Mouse (Mus musculus): ENCODE results near the gene Bub1.

Gene Bub1

GRCm38 (mm10) chr2:127831401-127832102 is at the start of gene Bub1:
Bub1 (minus strand) TSS chr2:127831865.
- DNase-seq (ENCODE audit: low spot score), result peak; percentile 87

GRCm38 (mm10) chr2:127881063-127881462 is 49.4 kb upstream of the Bub1 start:
- no peak for DNase-seq (ENCODE audit: low spot score)

DNA sequence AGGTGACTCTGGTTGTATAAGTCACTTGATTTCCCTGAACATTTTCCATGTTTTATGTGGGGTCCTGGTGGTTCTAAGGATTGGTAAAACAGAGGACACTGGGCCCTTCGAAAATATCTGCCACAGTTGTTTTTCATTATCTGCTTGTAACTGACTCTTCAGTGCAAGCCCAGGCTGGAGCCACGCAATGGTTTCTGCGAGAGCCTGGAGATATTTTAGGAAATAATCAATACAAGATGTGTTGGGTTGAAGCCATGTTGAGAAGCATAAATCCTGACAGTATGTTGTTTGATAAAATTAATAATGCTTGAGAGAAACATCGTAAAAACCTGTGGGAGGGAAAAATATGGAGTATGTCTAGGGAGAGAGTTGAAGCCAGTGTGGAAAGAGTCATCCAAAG is 32.7 kb upstream of the Bub1 start:
- no peak for DNase-seq (ENCODE audit: low spot score)

GRCm38 (mm10) chr2:127854332-127854991 is 22.8 kb upstream of the Bub1 start:
- peak; percentile 14 for DNase-seq (ENCODE audit: low spot score)

- DNase-seq (ENCODE audit: low spot score), result no peak
Measured at GRCm38 (mm10) chr2:127850371-127850770, 18.7 kb upstream of the Bub1 start.

DNA sequence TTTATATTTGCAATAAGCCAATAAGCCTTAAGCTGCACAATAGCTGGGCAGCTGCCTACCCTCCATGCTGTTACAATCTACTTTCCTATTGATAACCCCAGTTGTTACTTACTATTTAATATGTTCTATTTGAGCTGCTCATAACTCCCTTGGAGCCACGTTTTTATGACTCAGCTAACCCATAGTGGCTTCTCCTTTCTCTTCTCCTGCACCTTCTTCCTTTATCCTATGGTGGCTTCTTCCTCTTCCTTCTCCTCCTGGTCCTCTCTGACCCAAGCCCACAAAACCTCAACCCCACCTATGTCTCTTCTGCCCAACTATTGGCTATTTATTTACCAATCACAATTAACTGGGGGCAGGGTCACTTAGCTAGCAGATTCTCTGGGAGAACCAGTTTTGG is 14.9 kb upstream of the Bub1 start:
- DNase-seq (ENCODE audit: low spot score), result no peak

DNA sequence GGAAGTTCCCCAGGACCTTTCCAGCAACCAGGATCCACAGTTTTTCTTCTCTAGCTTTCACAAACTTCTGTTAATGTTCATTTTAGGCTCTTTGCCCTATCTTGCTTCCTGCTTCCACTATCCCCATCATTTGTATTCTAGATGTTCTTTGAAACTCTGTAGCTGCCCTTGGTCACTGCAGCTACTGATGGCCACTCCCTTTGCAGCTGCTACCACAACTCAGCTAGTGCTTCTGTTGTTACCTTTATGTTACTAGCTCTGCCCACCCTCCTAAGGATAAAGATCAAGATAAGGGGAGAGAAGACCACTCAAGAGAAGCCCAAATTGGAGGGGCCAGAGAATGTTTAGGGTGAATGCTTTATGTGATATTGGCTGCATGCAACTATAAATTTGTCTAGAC is 14.3 kb upstream of the Bub1 start:
- no peak for DNase-seq (ENCODE audit: low spot score)

DNA sequence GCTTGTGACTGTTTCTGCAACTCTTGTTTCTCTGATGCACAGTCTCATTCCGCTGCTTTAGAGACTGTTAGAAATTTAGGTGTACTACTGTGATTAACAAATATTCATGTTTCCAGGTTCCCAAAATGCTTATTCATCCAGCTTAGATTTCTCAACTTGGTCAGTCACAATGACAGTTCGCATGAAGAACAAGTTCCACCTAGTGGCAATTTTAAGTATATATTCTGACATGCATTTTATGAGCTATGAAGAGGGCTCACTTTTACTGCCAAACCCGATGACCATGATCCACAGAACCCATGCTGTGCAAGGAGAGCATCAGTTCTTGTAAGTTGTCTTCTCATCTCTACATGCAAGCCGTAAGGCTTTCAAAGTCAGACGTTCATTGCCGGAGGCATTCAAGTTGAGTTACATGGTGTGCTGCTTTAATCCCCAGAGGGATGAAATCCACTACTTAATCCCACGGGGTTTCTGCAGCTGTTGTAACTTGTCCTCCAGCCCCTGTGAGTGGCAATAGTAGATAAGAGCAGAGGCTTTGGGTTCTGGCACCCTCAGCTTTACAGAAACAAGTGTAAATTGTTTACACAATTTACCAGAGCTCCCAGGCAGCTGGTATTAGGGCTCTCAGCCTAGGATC is 13.8 kb upstream of the Bub1 start:
- DNase-seq (ENCODE audit: low spot score), result no peak

GRCm38 (mm10) chr2:127842421-127842820 is 10.8 kb upstream of the Bub1 start:
- DNase-seq (ENCODE audit: low spot score), result no peak

GRCm38 (mm10) chr2:127841402-127841801 is 9.7 kb upstream of the Bub1 start:
- DNase-seq (ENCODE audit: low spot score), result no peak

- no peak for DNase-seq (ENCODE audit: low spot score)
Measured at GRCm38 (mm10) chr2:127839425-127839824, 7.8 kb upstream of the Bub1 start.

DNA sequence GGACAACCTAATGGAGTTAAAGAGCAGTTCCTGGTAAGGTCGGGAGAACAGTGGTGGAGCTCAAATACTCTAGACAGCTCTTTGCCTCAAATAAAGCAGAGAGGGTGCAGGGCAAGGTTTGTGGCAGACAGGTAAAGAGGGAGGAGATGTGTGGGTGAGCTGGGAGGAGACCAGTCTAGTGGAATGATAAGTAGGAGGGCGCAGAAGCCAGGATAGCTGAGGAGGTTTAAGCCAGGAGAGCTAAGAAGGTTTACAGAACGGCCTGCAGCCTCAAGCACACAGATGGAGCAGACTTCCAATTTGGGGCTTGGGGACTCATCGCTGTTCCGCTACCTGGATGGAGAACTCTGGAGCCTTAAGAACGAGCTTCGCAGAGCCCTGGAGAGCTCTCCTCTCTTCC is 6.9 kb upstream of the Bub1 start, which contains the start of gene Acoxl:
Acoxl (plus strand) TSS at position 301 of the 400 bp plus-strand sequence.
- no peak for DNase-seq (ENCODE audit: low spot score)

DNA sequence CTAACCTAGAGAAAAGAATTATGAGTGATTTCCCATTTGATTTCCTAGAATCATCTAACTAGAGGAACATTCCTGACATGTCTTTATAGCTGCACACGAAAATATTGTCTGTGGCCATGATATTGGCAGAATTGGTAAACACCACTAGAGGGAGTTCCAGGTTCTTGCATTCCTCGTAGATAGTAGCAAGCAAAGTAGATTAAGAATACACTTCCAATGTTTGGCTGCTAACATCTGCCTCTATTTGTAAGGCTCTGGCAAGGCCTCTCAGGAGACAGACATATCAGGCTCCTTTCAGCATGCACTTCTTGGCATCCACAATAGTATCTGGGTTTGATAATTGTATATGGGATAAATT is 1.1 kb upstream of the Bub1 start:
- no peak for DNase-seq (ENCODE audit: low spot score)

- DNase-seq (ENCODE audit: low spot score), result no peak
Measured at GRCm38 (mm10) chr2:127832103-127832832, 603 bp upstream of the Bub1 start.

GRCm38 (mm10) chr2:127791919-127792603 is 39.6 kb downstream of the Bub1 start, which contains the start of gene Mtln:
Mtln (minus strand) TSS chr2:127792488.
- DNase-seq (ENCODE audit: low spot score), result peak; percentile 82

DNA sequence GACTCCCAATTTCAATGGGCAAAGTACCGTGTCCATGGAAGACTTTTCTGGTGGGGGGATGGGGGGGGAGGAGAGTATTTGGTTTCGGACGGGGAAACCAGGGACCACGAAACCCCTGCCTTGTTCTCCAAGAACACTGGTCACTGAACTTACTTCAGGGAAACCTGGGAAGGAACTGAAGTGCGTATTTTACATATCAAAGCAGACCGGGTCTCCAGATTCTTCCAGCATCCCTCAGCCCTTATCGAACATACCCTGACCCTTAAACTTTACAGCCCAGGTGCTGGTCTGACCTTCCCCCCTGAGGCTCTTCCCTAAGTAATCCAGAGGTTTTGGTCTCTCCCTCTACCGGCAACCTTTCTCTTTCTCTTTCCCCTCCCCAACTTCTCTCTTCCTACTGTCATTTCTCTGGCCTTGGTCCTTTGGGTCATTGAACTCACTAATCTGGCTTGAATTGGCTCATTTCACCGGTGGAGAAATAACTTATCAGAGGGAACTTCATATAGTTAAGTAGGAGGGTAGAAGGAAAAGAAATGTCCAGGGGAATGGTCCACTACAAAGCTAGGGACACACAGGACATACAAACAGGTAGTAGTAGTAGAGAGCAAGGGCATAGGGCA is 41.9 kb downstream of the Bub1 start:
- DNase-seq (ENCODE audit: low spot score), result no peak

DNA sequence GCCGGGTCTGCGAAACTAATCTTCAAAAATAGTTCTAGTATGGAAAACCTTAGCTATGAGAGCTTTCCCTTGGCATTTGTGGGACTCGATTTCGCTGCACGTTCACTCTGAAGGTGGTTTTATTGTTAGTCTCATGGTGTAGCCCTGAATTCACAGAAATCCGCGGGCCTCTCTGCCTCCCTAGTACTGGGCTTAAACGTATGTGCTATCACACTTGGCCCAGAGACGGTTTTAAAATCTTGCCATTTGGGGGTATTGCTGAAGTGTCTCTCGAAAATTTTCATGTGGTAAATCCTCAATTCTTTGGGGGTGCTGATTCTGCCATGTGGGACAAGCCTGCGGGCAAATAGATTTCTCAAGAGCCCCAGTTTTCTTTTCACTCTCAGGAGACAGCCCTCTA is 42.5 kb downstream of the Bub1 start:
- DNase-seq (ENCODE audit: low spot score), result no peak

DNA sequence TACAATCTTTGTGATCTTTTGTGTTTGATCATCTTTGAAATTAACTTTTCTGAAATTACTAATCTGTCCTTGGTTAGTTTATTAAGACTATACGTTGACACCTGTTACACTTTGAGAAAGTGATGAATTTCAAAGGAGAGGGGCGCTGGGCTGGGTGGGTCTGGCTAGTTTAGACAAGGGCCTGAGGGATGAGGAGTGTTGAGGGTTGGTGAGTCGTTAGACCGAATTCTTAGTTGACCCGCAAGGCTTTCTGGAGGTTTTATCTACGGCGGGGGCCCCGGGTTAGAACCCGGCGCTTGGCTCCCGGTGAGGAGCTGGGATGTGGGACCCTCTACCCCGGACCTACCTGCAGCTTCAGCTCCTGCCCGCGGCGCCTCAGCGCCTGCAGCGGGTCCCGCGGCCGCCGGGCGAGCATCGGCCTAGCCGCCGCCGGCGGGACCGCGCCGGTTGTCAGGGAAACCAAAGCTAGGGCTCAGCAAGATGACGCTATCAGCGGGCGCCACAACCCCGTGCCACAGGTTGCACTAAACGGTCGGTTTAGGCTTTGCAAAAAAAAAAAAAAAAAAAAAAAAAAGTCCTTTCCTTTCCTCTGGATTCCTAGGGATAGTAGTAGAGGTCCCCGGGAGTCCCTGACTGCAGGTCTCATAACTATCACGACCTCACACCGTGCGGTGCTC is 43.1 kb downstream of the Bub1 start, which contains the start of gene Nphp1:
Nphp1 (minus strand) TSS at position 458 of the 677 bp plus-strand sequence.
- DNase-seq (ENCODE audit: low spot score), result peak; percentile 61

DNA sequence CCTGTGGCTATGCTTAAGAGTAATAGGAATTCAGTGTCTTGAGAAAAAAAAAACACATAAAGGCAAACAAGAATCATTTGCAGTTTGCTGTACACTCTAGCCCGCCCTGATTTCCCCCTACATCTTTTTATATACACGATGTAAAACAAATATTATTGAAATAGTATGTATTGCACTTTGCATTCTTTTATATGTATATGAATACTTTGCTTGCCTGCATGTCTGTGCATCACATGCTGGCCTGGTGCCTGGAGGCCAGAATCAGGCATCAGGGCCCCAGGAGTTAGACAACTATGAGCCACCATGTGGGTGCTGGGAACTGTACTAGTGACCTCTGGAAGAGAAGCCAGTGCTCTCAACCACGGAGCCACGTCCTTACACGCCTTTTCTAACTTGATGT is 44.4 kb downstream of the Bub1 start:
- no peak for DNase-seq (ENCODE audit: low spot score)

DNA sequence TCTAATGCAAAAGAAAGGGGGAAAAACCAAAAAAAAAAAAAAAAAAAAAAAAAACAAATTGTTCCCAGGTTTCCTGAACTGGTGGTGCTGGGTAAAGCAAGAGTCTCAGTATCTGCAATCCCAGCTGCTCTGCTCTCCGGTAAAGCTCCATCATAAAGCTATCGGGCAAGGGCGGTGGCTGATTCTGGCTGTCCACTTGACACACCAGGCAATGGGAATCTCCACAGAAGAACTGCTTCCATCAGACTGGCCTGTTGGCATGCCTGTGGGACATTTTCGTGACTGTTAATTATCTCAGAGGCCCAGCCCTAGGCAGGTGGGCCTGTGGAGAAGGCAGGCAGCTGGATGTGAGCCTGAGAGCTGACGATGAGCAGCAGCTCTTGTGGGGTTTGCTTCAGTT is 53.2 kb downstream of the Bub1 start:
- DNase-seq (ENCODE audit: low spot score), result no peak

- DNase-seq (ENCODE audit: low spot score), result no peak
Measured at GRCm38 (mm10) chr2:127775013-127775412, 56.7 kb downstream of the Bub1 start.
